In the genomic region with DNA sequence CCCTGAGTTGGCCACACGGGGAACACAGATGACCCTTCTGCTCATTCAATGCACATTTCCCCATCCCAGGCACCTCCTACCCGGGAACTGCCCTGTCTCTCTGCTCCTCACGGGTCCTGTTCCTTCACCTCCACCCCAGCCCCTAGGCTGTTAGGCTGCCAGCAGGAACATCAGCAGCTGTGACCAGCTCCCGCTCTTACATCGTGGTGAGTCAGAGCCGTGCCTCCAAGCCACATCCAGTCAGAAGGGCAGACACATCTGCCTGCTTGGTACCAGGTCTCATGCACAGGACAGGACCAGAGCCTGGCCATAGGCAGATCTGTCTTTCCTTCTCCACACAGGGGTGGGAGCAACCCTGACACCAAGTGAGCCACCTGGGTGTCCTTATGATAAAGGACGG, we compare ENCODE assay signal across 29 mouse cellular contexts. TPM values are rescaled to one million over a fixed set of nuclear protein-coding genes. Genes with fewer than 3 reads are reported as not detected.
DNase-seq lines count a peak whose midpoint lies in the region; ATAC-seq lines count a peak whose summit lies in the region.
"Had no signal": no experiment of that assay in that cellular context is flagged by ENCODE, and none has a peak within 500 bp of the region (broad histone marks: within the 10 kb centered on the region; RNA-seq: fewer than 3 reads in every experiment).

No protein-coding gene starts in this region.

- no peak overlapping the region for H3K4me2 ChIP-seq in embryonic facial prominence, embryonic 13.5 days
- H3K4me2 ChIP-seq: forebrain, embryonic 13.5 days; heart, embryonic 12.5 days; hindbrain, embryonic 15.5 days; limb, embryonic 13.5 days; liver, embryonic 11.5 days; lung, embryonic 15.5 days; midbrain, embryonic 13.5 days had no signal

- WGBS in embryonic facial prominence, embryonic 13.5 days, result 51% methylated on average over 7 of the region's 7 CpGs
- 57% methylated on average over 7 of the region's 7 CpGs for WGBS in embryonic facial prominence, embryonic 10.5 days

- 0 out of 2 replicates have a peak overlapping the region, but pooled peaks have one; percentile 1 for H3K9ac ChIP-seq in embryonic facial prominence, embryonic 13.5 days
- H3K9ac ChIP-seq: forebrain, embryonic 13.5 days; heart, embryonic 12.5 days; hindbrain, embryonic 15.5 days; limb, embryonic 13.5 days; lung, embryonic 15.5 days; midbrain, embryonic 13.5 days had no signal

- no peaks in the 10 kb centered on the region for H3K9me3 ChIP-seq in embryonic facial prominence, embryonic 13.5 days
- H3K9me3 ChIP-seq in embryonic facial prominence, embryonic 10.5 days, result no peaks in the 10 kb centered on the region
- H3K9me3 ChIP-seq: forebrain, embryonic 13.5 days; heart, embryonic 12.5 days; hindbrain, embryonic 15.5 days; limb, embryonic 13.5 days; lung, embryonic 15.5 days; midbrain, embryonic 13.5 days had no signal

- H3K27me3 ChIP-seq in embryonic facial prominence, embryonic 13.5 days, result peaks cover 65% of the 10 kb centered on the region
- H3K27me3 ChIP-seq in embryonic facial prominence, embryonic 10.5 days (replicated peaks; ENCODE audit: low read depth, poor library complexity, severe bottlenecking), result peaks cover 96% of the 10 kb centered on the region

- ATAC-seq in embryonic facial prominence, embryonic 13.5 days (ENCODE audit: insufficient number of reproducible peaks, insufficient read depth, low FRiP score, low TSS enrichment, low read depth), result no peak
- ATAC-seq: CD4-positive, CD25-positive, alpha-beta regulatory T cell, adult 4 months; forebrain, embryonic 13.5 days; inflammation-experienced regulatory T-cells, adult 6 months; midbrain, embryonic 13.5 days had no signal

- DNase-seq in embryonic facial prominence, embryonic 10.5 days (ENCODE audit: low spot score), result no peak
- DNase-seq in right cerebral cortex, postnatal 14 days, result peak; percentile 6
- DNase-seq in right cerebral cortex, adult 2 months (ENCODE audit: low spot score in 2 of 2), result no peak
- DNase-seq in MN1 (ENCODE audit: low spot score), result peak; percentile 54
- no peak for DNase-seq in left cerebral cortex, adult 11 months (ENCODE audit: low spot score)
- DNase-seq in ovary, postnatal 36 days (ENCODE audit: low spot score), result no peak
- DNase-seq: cerebellum, adult 2 months; cerebellum, postnatal 14 days; gastrocnemius, postnatal 36 days; heart, adult 18-20 months; layer of hippocampus, adult 9-11 months; right cerebral cortex, adult 18-20 months; thymus, postnatal 4 days had no signal

- H3K36me3 ChIP-seq in embryonic facial prominence, embryonic 13.5 days, result no peaks in the 10 kb centered on the region
- no peaks in the 10 kb centered on the region for H3K36me3 ChIP-seq in embryonic facial prominence, embryonic 10.5 days (replicated peaks)
- H3K36me3 ChIP-seq: heart, embryonic 12.5 days; hindbrain, embryonic 15.5 days; limb, embryonic 13.5 days; lung, embryonic 15.5 days; midbrain, embryonic 13.5 days had no signal

- H3K27ac ChIP-seq in embryonic facial prominence, embryonic 13.5 days, result no peak overlapping the region
- no peak overlapping the region for H3K27ac ChIP-seq in embryonic facial prominence, embryonic 10.5 days (replicated peaks)
- H3K27ac ChIP-seq: forebrain, embryonic 13.5 days; hindbrain, embryonic 15.5 days; limb, embryonic 13.5 days; lung, embryonic 15.5 days; midbrain, embryonic 13.5 days had no signal

- no peak overlapping the region for H3K4me3 ChIP-seq in embryonic facial prominence, embryonic 13.5 days
- no peak overlapping the region for H3K4me3 ChIP-seq in embryonic facial prominence, embryonic 10.5 days
- H3K4me3 ChIP-seq: forebrain, embryonic 13.5 days; heart, embryonic 12.5 days; hindbrain, embryonic 15.5 days; limb, embryonic 13.5 days; lung, embryonic 15.5 days; midbrain, embryonic 13.5 days had no signal

- 0 out of 2 replicates have a peak, but pooled peaks cover 4% of the 10 kb centered on the region for H3K4me1 ChIP-seq in embryonic facial prominence, embryonic 13.5 days
- peaks cover 15% of the 10 kb centered on the region for H3K4me1 ChIP-seq in embryonic facial prominence, embryonic 10.5 days

RNA-seq across cellular contexts. Expression of gene Fam131c, which starts 2.1 kb away (rescaled TPM):
- 1.7 and 2.9 TPM in 2 replicates for polyA plus RNA-seq in embryonic facial prominence, embryonic 13.5 days (2015; fragmentation: Nextera tagmentation; extraction: Ambion mirVana)
- polyA plus RNA-seq in embryonic facial prominence, embryonic 10.5 days (2016; fragmentation: Nextera tagmentation; extraction: Ambion mirVana), result 0.28 and 0.44 TPM in 2 replicates
- polyA plus RNA-seq: CD4-positive, CD25-positive, alpha-beta regulatory T cell, adult 4 months; inflammation-experienced regulatory T-cells, adult 6 months; liver, embryonic 16.5 days had no signal

RNA-seq across cellular contexts. Expression of gene Clcnka, which starts 32.6 kb away (rescaled TPM):
- polyA plus RNA-seq in embryonic facial prominence, embryonic 13.5 days (2015; fragmentation: Nextera tagmentation; extraction: Ambion mirVana), result 0.18 and 0.39 TPM in 2 replicates
- 0.21 and 0.37 TPM in 2 replicates for polyA plus RNA-seq in embryonic facial prominence, embryonic 10.5 days (2016; fragmentation: Nextera tagmentation; extraction: Ambion mirVana)
- polyA plus RNA-seq: CD4-positive, CD25-positive, alpha-beta regulatory T cell, adult 4 months; cerebellum, adult 2 months; cortical plate, adult 2 months; heart, postnatal 0 days; inflammation-experienced regulatory T-cells, adult 6 months; midbrain, embryonic 13.5 days; neural tube, embryonic 11.5 days had no signal

RNA-seq across cellular contexts. Expression of gene Clcnkb, which starts 49.9 kb away (rescaled TPM):
- not detected in 2 replicates for polyA plus RNA-seq in embryonic facial prominence, embryonic 13.5 days (2015; fragmentation: Nextera tagmentation; extraction: Ambion mirVana)
- polyA plus RNA-seq in embryonic facial prominence, embryonic 10.5 days (2016; fragmentation: Nextera tagmentation; extraction: Ambion mirVana), result 0.15 TPM in 1 of 2 replicates, not detected in the other
- polyA plus RNA-seq: CD4-positive, CD25-positive, alpha-beta regulatory T cell, adult 4 months; cerebellum, adult 2 months; cortical plate, adult 2 months; forebrain, embryonic 13.5 days; hindbrain, embryonic 15.5 days; inflammation-experienced regulatory T-cells, adult 6 months; limb, embryonic 13.5 days; liver, embryonic 11.5 days; liver, embryonic 16.5 days; lung, embryonic 15.5 days; midbrain, embryonic 13.5 days; neural tube, embryonic 11.5 days; thymus, postnatal 0 days had no signal

RNA-seq across cellular contexts. Expression of gene Hspb7, which starts 54.7 kb away (rescaled TPM):
- polyA plus RNA-seq in embryonic facial prominence, embryonic 13.5 days (2015; fragmentation: Nextera tagmentation; extraction: Ambion mirVana), result 0.63 TPM in 1 of 2 replicates, not detected in the other
- 0.15 TPM in 1 of 2 replicates, not detected in the other for polyA plus RNA-seq in embryonic facial prominence, embryonic 10.5 days (2016; fragmentation: Nextera tagmentation; extraction: Ambion mirVana)
- polyA plus RNA-seq: CD4-positive, CD25-positive, alpha-beta regulatory T cell, adult 4 months; forebrain, embryonic 13.5 days; hindbrain, embryonic 15.5 days; inflammation-experienced regulatory T-cells, adult 6 months; kidney, embryonic 14.5 days; midbrain, embryonic 13.5 days; neural tube, embryonic 11.5 days; thymus, postnatal 0 days had no signal

Comparison
In these comparisons a context has a peak if more than half of its experiments do, and no peak if none do; other contexts are left out.
1. DNase-seq: peak in right cerebral cortex, postnatal 14 days (single experiment) and MN1 (single experiment); none in embryonic facial prominence, embryonic 10.5 days (single experiment), right cerebral cortex, adult 2 months (0 of 2), left cerebral cortex, adult 11 months (single experiment) and ovary, postnatal 36 days (single experiment).